Mouse (Mus musculus) lung, adult 2 months (tissue): Measurements from ENCODE around the gene Lpo.

ENCODE experiments used
- CTCF ChIP-seq: fragments of 200-500 bp; IDR thresholded peaks from 2 replicates; pipeline ENCODE4 v1.5.1; 2011; ENCODE audit warnings: mild to moderate bottlenecking, low read length, control low read depth; ENCODE audit not compliant: insufficient read depth
- POLR2A ChIP-seq: fragments of 200-500 bp; IDR thresholded peaks from 2 replicates; pipeline ENCODE4 v1.6.1; 2011; ENCODE audit warnings: low read depth, mild to moderate bottlenecking, control low read depth, low read length, borderline replicate concordance; ENCODE audit errors: extremely low read depth

DNA sequence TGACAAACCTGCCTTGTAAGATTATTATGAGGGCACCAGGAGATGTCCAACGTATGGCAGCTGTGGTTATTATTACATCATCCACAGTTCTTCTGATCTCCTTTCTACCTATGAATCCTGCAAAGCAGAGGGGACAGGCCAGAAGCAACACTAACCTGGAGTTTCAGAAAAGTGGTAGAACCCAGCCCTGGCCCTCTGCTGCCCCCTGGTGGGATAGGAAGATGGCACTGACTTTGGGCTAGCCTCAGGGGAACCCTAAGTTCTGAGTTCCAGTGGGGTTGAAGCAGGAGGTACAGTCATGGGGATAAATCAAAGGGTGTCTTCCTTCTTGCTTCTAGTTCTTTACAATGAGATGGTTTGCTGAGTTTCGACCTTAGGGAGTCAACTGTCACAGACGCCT, 57.1 kb downstream of the Lpo start:
- TF ChIP-seq CTCF (peak; percentile 85), POLR2A (no peak)
